Mouse (Mus musculus): ENCODE measurements around the gene Ezh1.
A peak's percentile ranks its signal among the peaks of the same experiment; 100 is the strongest.

Ezh1 gene

DNA sequence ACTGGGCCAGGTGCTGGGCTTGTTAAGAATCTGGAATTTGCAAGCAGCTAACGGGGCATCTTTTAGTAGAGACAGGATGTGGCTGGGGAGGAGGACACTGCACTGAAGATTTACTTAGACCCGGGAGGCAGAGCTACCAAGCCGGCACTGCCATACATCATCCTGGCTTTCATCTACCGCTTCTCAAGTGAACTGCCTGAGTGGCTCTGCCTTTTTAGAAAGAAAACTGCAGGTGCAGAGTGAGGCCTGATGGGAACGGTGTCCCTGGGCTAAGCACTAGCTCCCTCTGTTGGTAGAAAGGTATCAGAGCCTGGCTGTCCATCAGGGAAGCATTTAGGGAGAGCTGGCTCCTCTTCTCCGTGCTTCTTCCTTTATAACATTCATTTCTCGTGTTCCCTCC is 25.3 kb downstream of the Ezh1 start:
- peak; percentile 42 for DNase-seq (ENCODE audit: low read depth)

DNA sequence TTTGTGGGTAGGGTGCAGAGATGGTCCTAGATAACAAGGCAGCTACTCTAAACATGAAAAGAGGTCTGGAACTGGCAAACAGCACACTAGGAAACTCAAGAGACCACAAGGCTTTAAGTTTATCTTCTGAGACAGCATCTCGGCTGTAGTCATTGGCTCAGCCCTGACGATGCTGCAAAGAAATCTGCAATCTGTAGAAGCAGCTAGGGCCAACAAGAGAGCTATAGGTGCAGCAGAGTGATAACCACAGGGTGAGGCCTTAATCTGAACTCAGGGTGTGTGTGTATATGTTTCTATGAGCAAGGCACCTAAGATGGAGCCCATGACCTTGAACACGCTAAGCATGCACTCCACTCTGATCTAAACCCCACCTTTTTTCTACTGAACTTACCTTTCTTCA is 26.7 kb downstream of the Ezh1 start:
- no peak for DNase-seq (ENCODE audit: low read depth)

DNA sequence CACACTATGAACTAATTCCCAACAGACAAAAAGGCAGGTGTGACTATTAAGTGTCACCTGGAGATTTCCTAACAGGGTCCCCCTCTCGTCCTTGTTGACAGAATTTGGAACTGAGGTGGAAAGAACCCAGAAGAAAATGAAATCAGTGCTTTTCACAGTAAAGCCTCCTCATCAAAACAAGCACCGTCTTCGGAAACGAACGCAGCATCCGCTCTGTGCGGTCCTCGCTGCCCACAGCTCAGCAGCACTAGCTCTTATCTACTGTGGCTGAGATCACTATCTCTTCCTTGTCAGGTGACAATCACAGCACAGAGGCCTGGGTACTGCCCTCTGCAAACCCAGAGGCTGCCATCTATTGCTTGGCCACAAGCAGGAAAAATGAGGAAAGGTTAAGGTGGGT is 30.1 kb downstream of the Ezh1 start:
- no peak for DNase-seq (ENCODE audit: low read depth)

DNA sequence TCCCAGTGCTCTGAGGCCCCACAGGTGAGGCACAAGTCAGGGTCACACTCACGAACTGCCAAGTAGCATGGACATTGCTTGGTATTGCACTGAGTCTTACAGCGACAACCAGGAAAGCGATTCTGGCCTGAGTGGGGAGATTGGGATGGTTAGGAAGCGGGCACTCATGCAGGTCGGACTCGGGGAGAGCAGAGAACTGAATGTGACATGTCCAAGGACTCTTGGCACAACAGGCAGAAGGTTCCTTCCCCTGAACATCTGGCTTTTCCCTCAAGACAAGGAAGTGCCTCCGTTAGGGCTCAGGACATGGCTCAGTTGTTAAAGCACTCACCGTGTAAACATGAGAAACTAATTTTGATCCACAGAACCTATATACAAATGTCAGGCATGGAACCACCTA is 30.7 kb downstream of the Ezh1 start:
- DNase-seq (ENCODE audit: low read depth): no peak

- no peak for DNase-seq (ENCODE audit: low read depth)
Observed at GRCm38 (mm10) chr11:101195101-101195500, 31.2 kb downstream of the Ezh1 start.

- DNase-seq (ENCODE audit: low read depth): no peak
Observed at GRCm38 (mm10) chr11:101194643-101195042, 31.6 kb downstream of the Ezh1 start.

GRCm38 (mm10) chr11:101194137-101194536 is 32.1 kb downstream of the Ezh1 start:
- DNase-seq (ENCODE audit: low read depth): no peak

GRCm38 (mm10) chr11:101193076-101193475 is 33.2 kb downstream of the Ezh1 start:
- DNase-seq (ENCODE audit: low read depth): no peak

GRCm38 (mm10) chr11:101192646-101193045 is 33.6 kb downstream of the Ezh1 start:
- no peak for DNase-seq (ENCODE audit: low read depth)

DNA sequence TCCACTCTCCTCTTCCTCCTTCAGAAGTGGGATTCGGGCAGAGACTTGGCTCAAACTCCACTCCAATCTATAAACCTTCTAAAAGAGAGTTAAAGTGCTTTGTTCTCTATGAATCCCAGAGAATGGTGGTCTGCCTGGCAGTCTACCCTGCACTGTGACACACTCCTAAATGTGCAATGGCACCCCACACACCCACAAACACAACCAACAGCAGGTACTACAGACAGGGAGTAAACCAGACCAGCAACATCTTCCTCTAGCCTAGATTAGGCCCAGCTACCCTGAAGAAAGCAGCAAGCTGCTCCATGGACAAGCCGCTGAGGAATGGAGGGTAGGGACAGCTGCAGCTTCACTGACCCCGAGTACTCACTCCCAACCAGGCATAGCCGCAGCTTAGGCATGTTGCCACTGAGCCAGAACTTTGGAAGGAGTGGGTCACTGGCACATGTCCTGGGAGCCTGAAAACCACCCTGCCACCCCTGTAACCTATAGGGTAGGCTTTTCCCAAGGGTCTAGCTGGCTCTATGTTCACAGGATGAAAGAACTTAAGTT is 34.3 kb downstream of the Ezh1 start:
- DNase-seq (ENCODE audit: low read depth): no peak

DNA sequence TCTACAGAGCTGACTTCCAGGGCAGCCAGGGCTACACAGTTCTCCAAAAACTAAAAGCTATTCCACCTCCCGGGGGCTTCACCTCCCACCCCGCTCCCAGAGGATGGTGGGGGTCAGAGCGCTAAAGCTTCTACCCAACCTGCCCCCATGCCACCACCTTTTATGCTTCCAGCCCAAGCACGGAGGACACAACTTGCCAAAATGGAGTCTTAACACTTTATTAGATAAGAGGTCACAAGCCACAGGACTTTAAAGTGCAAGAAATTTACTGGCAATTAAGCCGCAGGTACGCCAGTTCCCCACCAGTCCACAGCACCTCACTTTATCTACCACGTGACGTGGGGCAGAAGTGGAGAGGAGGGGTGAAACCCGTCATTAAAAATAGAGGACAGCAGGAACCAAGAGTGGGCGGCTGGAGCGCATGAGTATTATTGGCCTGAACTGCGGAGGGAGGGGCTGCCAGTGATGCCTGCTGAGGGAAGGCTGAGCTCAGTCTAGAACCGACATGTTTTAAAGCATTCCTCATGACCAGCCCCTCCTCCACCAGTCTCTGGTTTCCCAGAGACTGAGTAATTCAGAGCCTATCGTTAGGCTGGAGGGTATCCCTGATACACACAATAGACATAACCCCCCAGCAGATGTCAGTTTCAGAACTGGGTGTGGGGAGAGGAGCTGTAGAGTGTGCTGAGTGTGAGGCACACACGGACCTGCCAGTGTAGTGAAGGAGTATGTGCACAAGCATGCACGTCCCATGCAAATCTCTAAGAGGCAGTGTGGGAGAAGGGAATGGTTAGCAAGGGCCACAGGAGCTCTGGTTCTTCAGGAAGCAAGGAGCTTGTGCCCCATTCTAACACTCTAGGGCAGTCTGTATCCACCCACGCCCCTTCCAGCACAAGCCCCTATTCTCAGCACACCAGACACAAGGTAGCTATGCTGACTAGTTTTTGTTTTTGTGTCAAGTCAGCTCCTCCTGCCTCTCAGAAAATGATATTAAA is 35.1 kb downstream of the Ezh1 start:
- no peak for DNase-seq (ENCODE audit: low read depth)

DNA sequence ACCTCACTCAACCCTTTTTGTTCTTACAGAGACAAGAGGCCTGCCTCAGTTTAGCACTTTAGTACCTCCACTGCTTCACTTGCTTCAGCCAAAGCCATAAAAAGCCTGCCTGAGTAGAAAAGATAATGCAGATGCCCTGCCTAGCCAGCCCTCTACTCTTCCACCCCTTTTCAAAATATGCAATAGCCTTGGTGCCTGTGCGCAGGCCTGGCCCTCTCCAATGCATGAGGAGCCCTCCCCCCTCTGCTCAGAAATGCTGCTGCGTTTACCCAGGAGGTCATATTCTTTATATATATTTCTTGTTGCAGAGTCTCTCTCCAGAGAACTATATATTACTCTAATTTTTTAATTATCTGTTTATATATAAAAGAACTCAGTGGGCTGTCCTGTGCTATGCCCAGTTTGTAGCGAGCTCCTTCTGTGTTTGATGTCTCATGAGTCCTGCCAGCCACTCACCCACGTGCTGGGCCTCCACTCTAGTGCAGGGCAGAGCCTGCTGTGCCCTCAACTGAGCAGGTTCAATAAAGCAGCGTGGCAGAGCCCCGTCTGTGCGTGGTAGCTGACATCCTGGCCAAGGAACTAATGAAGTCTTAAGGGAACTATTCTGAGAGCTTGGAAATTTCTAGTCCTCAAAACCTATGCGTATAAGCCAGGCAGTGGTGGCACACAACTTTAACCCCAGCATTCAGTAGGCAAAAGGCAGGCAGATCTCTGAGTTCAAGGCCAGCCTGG is 35.9 kb downstream of the Ezh1 start:
- DNase-seq (ENCODE audit: low read depth): no peak

GRCm38 (mm10) chr11:101189495-101190180 is 36.6 kb downstream of the Ezh1 start:
- DNase-seq (ENCODE audit: low read depth): peak; percentile 49

- DNase-seq (ENCODE audit: low read depth): no peak
Observed at GRCm38 (mm10) chr11:101188166-101188805, 38.0 kb downstream of the Ezh1 start.

DNA sequence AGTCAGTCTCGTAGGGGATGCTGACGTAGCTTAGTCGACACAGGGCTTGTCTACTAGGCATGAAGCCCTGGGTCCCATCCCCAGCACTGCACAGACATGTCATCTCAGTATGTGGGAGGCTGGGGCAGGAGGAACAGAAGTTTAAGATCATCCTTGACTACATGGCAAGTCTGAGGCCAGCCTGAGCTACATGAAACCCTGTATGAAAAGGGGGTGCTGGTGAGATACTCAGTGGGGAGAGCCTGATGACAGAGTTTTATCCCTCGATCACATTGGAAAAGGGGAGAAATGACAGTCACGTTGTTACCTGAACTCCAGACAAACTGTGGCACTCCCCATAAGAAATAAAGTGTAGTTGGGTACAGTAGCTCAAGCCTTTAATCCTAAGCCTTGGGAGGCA is 38.7 kb downstream of the Ezh1 start:
- no peak for DNase-seq (ENCODE audit: low read depth)

GRCm38 (mm10) chr11:101186526-101187247 is 39.6 kb downstream of the Ezh1 start:
- DNase-seq (ENCODE audit: low read depth): no peak

- no peak for DNase-seq (ENCODE audit: low read depth)
Observed at GRCm38 (mm10) chr11:101185441-101185840, 40.8 kb downstream of the Ezh1 start.

GRCm38 (mm10) chr11:101184984-101185383 is 41.3 kb downstream of the Ezh1 start:
- DNase-seq (ENCODE audit: low read depth): no peak

DNA sequence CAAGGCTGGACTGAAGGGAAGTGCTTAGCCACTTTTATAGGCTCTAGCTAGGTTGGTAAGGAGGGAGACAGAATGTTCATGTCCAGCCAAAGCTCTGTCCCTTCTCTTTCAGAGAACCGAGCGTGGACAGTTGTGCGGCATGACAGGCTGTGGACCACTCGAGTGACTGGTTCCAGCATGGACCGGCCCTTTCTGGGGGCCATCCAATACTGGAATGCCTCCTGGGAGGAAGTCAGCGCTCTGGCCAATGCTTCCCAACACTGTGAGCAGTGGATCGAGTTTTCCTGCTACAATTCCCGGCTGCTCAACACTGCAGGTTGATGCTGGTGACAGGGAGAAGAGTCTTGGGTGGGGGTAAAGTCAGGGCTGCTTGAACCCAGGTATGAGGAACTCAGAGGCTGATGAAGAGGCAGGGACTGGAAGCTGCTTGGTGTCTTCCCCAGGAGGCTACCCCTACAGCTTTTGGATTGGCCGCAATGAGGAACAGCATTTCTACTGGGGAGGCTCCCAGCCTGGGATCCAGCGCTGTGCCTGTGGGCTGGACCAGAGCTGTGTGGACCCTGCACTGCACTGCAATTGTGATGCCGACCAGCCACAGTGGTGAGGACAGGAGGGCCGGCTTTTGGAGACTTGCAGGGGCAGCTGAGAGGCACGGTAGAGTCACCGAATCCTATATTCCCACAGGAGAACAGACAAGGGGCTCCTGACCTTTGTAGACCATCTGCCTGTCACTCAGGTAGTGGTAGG is 43.3 kb downstream of the Ezh1 start:
- no peak for DNase-seq (ENCODE audit: low read depth)

- no peak for DNase-seq (ENCODE audit: low read depth)
Observed at GRCm38 (mm10) chr11:101181961-101182360, 44.3 kb downstream of the Ezh1 start.
